Mouse (Mus musculus) thymus, adult 2 months (tissue): ENCODE measurements around the gene Gm10073.

Experiments used
- CTCF ChIP-seq: fragments of 200-500 bp; IDR thresholded peaks from 2 replicates; pipeline ENCODE4 v1.5.1; 2012; ENCODE audit warnings: mild to moderate bottlenecking, control low read depth, low read length, moderate library complexity, borderline replicate concordance; ENCODE audit not compliant: control insufficient read depth, poor library complexity, insufficient read depth; ENCODE audit errors: extremely low read depth
- POLR2A ChIP-seq: fragments of 200-500 bp; IDR thresholded peaks from 2 replicates; pipeline ENCODE4 v1.6.1; 2012; ENCODE audit warnings: mild to moderate bottlenecking, low read length, control low read depth, moderate library complexity; ENCODE audit not compliant: control insufficient read depth, poor library complexity, insufficient read depth; ENCODE audit errors: extremely low read depth

DNA sequence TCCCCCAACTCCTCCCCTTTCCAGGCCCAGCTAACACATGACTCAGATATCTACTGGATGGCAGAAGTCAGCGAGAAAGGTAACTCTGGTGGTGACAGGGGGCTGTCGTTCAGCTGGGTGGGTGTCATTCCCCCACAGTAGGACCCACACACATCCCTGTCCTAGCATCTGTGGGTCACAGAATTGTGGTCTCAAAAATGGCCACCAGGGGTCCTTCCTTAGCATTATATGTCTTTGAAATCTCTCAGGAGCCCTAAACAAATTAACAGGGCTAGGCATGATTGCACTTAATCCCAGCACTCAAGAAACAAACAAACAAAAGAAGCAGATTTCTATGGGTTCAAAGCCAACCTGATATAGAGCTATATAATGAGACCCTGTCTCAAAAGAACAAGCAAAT lies 28.1 kb downstream of the Gm10073 start:
- TF ChIP-seq POLR2A (no peak), CTCF (0 out of 2 replicates have a peak, but pooled peaks have one; percentile 26)
